Mouse (Mus musculus): ENCODE results near the gene Phlda3.

- TF ChIP-seq CTCF (IDR thresholded peaks at IDR 0.05; ENCODE audit: low read depth) = no peak
- no peak for TF ChIP-seq EP300 (IDR thresholded peaks at IDR 0.05; ENCODE audit: low read depth)
Measured at GRCm38 (mm10) chr1:135759685-135760084, 6.2 kb upstream of the Phlda3 start.
